Mouse (Mus musculus): ENCODE measurements around the gene Cttn.

The Cttn gene

GRCm38 (mm10) chr7:144449637-144450570, 20.9 kb downstream of the Cttn start:
- DNase-seq (ENCODE audit: low read depth, low spot score), result peak; percentile 80

- no peak for DNase-seq (ENCODE audit: low read depth, low spot score)
Observed at GRCm38 (mm10) chr7:144448186-144448585, 22.6 kb downstream of the Cttn start.

GRCm38 (mm10) chr7:144447146-144447545, 23.7 kb downstream of the Cttn start:
- no peak for DNase-seq (ENCODE audit: low read depth, low spot score)

GRCm38 (mm10) chr7:144444788-144445187, 26.0 kb downstream of the Cttn start:
- DNase-seq (ENCODE audit: low read depth, low spot score), result no peak

GRCm38 (mm10) chr7:144441976-144442375, 28.8 kb downstream of the Cttn start:
- DNase-seq (ENCODE audit: low read depth, low spot score), result no peak

- DNase-seq (ENCODE audit: low read depth, low spot score), result peak; percentile 64
Observed at GRCm38 (mm10) chr7:144441466-144441865, 29.3 kb downstream of the Cttn start.

- DNase-seq (ENCODE audit: low read depth, low spot score), result no peak
Observed at GRCm38 (mm10) chr7:144438811-144439210, 32.0 kb downstream of the Cttn start.

GRCm38 (mm10) chr7:144432920-144433319, 37.9 kb downstream of the Cttn start:
- no peak for DNase-seq (ENCODE audit: low read depth, low spot score)

GRCm38 (mm10) chr7:144427460-144427859, 43.3 kb downstream of the Cttn start:
- no peak for DNase-seq (ENCODE audit: low read depth, low spot score)

- DNase-seq (ENCODE audit: low read depth, low spot score), result no peak
Observed at GRCm38 (mm10) chr7:144426594-144426993, 44.2 kb downstream of the Cttn start.

GRCm38 (mm10) chr7:144425953-144426352, 44.9 kb downstream of the Cttn start:
- peak; percentile 68 for DNase-seq (ENCODE audit: low read depth, low spot score)

GRCm38 (mm10) chr7:144421478-144421877, 49.3 kb downstream of the Cttn start:
- DNase-seq (ENCODE audit: low read depth, low spot score), result no peak

- no peak for DNase-seq (ENCODE audit: low read depth, low spot score)
Observed at GRCm38 (mm10) chr7:144420552-144420951, 50.3 kb downstream of the Cttn start.

GRCm38 (mm10) chr7:144417644-144418343, 53.0 kb downstream of the Cttn start:
- DNase-seq (ENCODE audit: low read depth, low spot score), result peak; percentile 98

- no peak for DNase-seq (ENCODE audit: low read depth, low spot score)
Observed at GRCm38 (mm10) chr7:144417234-144417633, 53.6 kb downstream of the Cttn start.

- peak; percentile 68 for DNase-seq (ENCODE audit: low read depth, low spot score)
Observed at GRCm38 (mm10) chr7:144415795-144416194, 55.0 kb downstream of the Cttn start.

- peak; percentile 69 for DNase-seq (ENCODE audit: low read depth, low spot score)
Observed at GRCm38 (mm10) chr7:144414632-144415031, 56.2 kb downstream of the Cttn start.

- peak; percentile 34 for DNase-seq (ENCODE audit: low read depth, low spot score)
Observed at GRCm38 (mm10) chr7:144411967-144412906, 58.6 kb downstream of the Cttn start.

- no peak for DNase-seq (ENCODE audit: low read depth, low spot score)
Observed at GRCm38 (mm10) chr7:144409682-144410081, 61.1 kb downstream of the Cttn start.

GRCm38 (mm10) chr7:144408464-144409000, 62.3 kb downstream of the Cttn start:
- no peak for DNase-seq (ENCODE audit: low read depth, low spot score)

GRCm38 (mm10) chr7:144407675-144408074, 63.1 kb downstream of the Cttn start:
- peak; percentile 78 for DNase-seq (ENCODE audit: low read depth, low spot score)
